Mouse (Mus musculus) lung, postnatal 0 days (tissue): ENCODE measurements around the gene Gpatch2l.

Experiments used
- CTCF ChIP-seq: IDR thresholded peaks from 2 replicates; pipeline ENCODE4 v1.5.1; 2016; ENCODE audit warnings: antibody characterized with exemption, mild to moderate bottlenecking
- EP300 ChIP-seq: IDR thresholded peaks from 2 replicates; pipeline ENCODE4 v1.6.1; 2016; ENCODE audit warnings: antibody characterized with exemption, mild to moderate bottlenecking, control low read depth

DNA sequence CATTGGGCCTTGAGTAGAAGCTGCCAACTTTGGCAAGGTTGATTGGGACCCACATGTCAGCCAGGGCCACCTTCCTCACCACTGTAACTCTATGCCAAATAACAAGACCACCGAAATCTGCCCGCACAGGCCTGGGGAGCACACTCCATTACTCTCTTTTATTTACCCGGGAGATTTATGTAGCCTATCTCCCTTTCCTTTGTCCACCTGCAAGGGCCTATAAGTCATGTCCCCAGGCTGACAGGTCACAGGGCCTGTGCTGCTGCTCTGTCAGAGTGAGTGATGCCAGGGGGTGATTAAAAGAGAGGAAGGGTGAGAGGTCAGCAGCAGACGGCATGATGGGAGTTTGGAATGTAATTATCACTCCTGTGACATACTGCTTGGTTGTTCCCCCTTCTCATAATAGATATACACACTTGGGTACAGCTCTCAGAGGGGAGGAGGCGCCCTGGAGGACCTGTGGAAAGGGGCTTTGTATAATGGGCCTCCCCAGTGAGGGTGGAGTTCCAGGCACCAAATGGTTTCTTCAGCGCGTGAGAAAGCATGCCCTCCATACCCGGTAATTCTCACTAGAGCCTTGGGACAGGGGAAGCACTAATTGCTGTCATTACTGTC, 38.1 kb upstream of the Gpatch2l start:
- TF ChIP-seq CTCF (no peak), EP300 (no peak)
